In the genomic region with DNA sequence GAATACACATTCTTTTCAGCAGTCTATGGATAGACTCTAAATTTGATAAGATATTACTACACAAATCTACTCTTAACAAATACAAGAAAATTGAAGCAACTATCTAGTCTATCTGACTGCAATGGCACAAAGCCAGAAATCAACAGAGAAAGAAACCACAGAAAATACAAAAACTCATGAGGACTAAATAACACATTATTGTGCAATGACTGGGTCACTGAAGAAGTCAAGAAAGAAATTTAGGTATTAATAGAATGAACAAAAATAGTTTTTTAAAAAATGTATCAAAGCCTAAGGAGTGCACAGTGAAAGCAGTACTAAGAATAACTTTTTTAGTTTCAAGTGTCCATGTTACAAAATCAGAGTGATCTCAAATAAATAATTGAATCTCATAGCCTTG, we compare ENCODE assay signal across 16 mouse cellular contexts.
"Had no signal": no experiment of that assay in that cellular context is flagged by ENCODE, and none has a peak within 500 bp of the region (broad histone marks: within the 10 kb centered on the region; RNA-seq: fewer than 3 reads in every experiment).

No protein-coding gene starts in this region.

- H3K4me1 ChIP-seq: midbrain, embryonic 13.5 days; midbrain, embryonic 15.5 days; neural tube, embryonic 13.5 days; neural tube, embryonic 15.5 days; stomach, embryonic 15.5 days had no signal

- H3K9me3 ChIP-seq: midbrain, embryonic 13.5 days; midbrain, embryonic 15.5 days; neural tube, embryonic 13.5 days; neural tube, embryonic 15.5 days; stomach, embryonic 15.5 days had no signal

- DNase-seq: lung, adult 18-20 months; lung, embryonic 14.5 days; lung, postnatal 10 days; lung, postnatal 4 days; retina, postnatal 1 day; right cerebral cortex, adult 18-20 months; right cerebral cortex, postnatal 14 days; thymus, adult 2 months; thymus, postnatal 25 days; thymus, postnatal 4 days had no signal

- H3K27me3 ChIP-seq: midbrain, embryonic 13.5 days; midbrain, embryonic 15.5 days; neural tube, embryonic 13.5 days; neural tube, embryonic 15.5 days; stomach, embryonic 15.5 days had no signal

- H3K27ac ChIP-seq: midbrain, embryonic 13.5 days; midbrain, embryonic 15.5 days; neural tube, embryonic 13.5 days; neural tube, embryonic 15.5 days; stomach, embryonic 15.5 days; stomach, postnatal 0 days had no signal

- H3K36me3 ChIP-seq: midbrain, embryonic 13.5 days; midbrain, embryonic 15.5 days; neural tube, embryonic 13.5 days; neural tube, embryonic 15.5 days; stomach, embryonic 15.5 days had no signal

- H3K4me3 ChIP-seq: midbrain, embryonic 13.5 days; midbrain, embryonic 15.5 days; neural tube, embryonic 13.5 days; neural tube, embryonic 15.5 days; stomach, embryonic 15.5 days had no signal
